Mouse (Mus musculus): ENCODE results near the gene Pin4. TPM values are rescaled to one million over a fixed set of nuclear protein-coding genes. Genes with fewer than 3 reads are reported as not detected.

Gene Pin4
- polyA plus RNA-seq (2014; fragmentation: Nextera tagmentation; extraction: Ambion mirVana), result 59.3 and 79.6 TPM in 2 replicates

GRCm38 (mm10) chrX:102119042-102119864 is at the start of gene Pin4:
TSS of gene Pin4 (plus strand) at chrX:102119447.
- no peaks in the 10 kb centered on the region for H3K27me3 ChIP-seq (replicated peaks; ENCODE audit: control insufficient read depth, insufficient read depth, low read length)
- peak within 1 kb of the TSS; percentile 54 for H3K4me3 ChIP-seq (ENCODE audit: low read depth, low read length)
- peak; percentile 98 for DNase-seq (ENCODE audit: low spot score)
- H3K4me1 ChIP-seq (ENCODE audit: control insufficient read depth, insufficient read depth, low read length), result no peaks in the 10 kb centered on the region
- peak within 1 kb of the TSS; percentile 61 for H3K9ac ChIP-seq (ENCODE audit: low read length)
- peak within 1 kb of the TSS; percentile 74 for H3K27ac ChIP-seq (ENCODE audit: low read depth, low read length)
- peak within 1 kb of the TSS; percentile 57 for H3K4me2 ChIP-seq (ENCODE audit: low read length)
- ATAC-seq, result peak; percentile 97
- 25% methylated on average over 30 of the region's 30 CpGs for WGBS
- no peaks in the 10 kb centered on the region for H3K9me3 ChIP-seq (replicated peaks; ENCODE audit: control insufficient read depth, low read length)
- peaks cover 11% of the 10 kb centered on the region; the same call in 1 of the 2 replicates for H3K36me3 ChIP-seq (ENCODE audit: control insufficient read depth, insufficient read depth, low read length)

GRCm38 (mm10) chrX:102070591-102071471 is 48.4 kb upstream of the Pin4 start, which contains the start of gene Rtl5:
TSS of gene Rtl5 (minus strand) at chrX:102071304.
- H3K9ac ChIP-seq (ENCODE audit: low read length), result peak within 1 kb of the TSS; percentile 72
- H3K4me2 ChIP-seq (ENCODE audit: low read length), result peak within 1 kb of the TSS; percentile 58
- peaks cover 5% of the 10 kb centered on the region; the same call in 1 of the 2 replicates for H3K4me1 ChIP-seq (ENCODE audit: control insufficient read depth, insufficient read depth, low read length)
- H3K4me3 ChIP-seq (ENCODE audit: low read depth, low read length), result peak within 1 kb of the TSS; percentile 52
- peak within 1 kb of the TSS; percentile 77 for H3K27ac ChIP-seq (ENCODE audit: low read depth, low read length)
- H3K9me3 ChIP-seq (replicated peaks; ENCODE audit: control insufficient read depth, low read length), result no peaks in the 10 kb centered on the region
- 27% methylated on average over 61 of the region's 61 CpGs for WGBS
- ATAC-seq (peak; percentile 96), DNase-seq (ENCODE audit: low spot score) (peak; percentile 95)
- H3K27me3 ChIP-seq (replicated peaks; ENCODE audit: control insufficient read depth, insufficient read depth, low read length), result no peaks in the 10 kb centered on the region
- peaks cover 4% of the 10 kb centered on the region; the same call in 1 of the 2 replicates for H3K36me3 ChIP-seq (ENCODE audit: control insufficient read depth, insufficient read depth, low read length)

GRCm38 (mm10) chrX:102071517-102071916 is 47.7 kb upstream of the Pin4 start:
- Histone ChIP-seq H3K36me3 (ENCODE audit: control insufficient read depth, insufficient read depth, low read length) (peaks cover 4% of the 10 kb centered on the region; the same call in 1 of the 2 replicates), H3K9me3 (replicated peaks; ENCODE audit: control insufficient read depth, low read length) (no peaks in the 10 kb centered on the region), H3K27ac (ENCODE audit: low read depth, low read length) (peak overlapping the region; percentile 77), H3K4me3 (ENCODE audit: low read depth, low read length) (peak overlapping the region; percentile 52), H3K4me2 (ENCODE audit: low read length) (peak overlapping the region; percentile 58), H3K4me1 (ENCODE audit: control insufficient read depth, insufficient read depth, low read length) (peaks cover 5% of the 10 kb centered on the region; the same call in 1 of the 2 replicates), H3K27me3 (replicated peaks; ENCODE audit: control insufficient read depth, insufficient read depth, low read length) (no peaks in the 10 kb centered on the region), H3K9ac (ENCODE audit: low read length) (peak overlapping the region; percentile 50; the same call in 1 of the 2 replicates)
- peak; percentile 30 for ATAC-seq
- DNase-seq (ENCODE audit: low spot score), result no peak
- 35% methylated on average over 2 of the region's 2 CpGs for WGBS

GRCm38 (mm10) chrX:102073605-102074325 is 45.5 kb upstream of the Pin4 start:
- WGBS, result 86% methylated on average over 14 of the region's 14 CpGs

GRCm38 (mm10) chrX:102074435-102074834 is 44.8 kb upstream of the Pin4 start:
- H3K4me3 ChIP-seq (ENCODE audit: low read depth, low read length), result no peak overlapping the region
- H3K27me3 ChIP-seq (replicated peaks; ENCODE audit: control insufficient read depth, insufficient read depth, low read length), result no peaks in the 10 kb centered on the region
- WGBS, result 68% methylated on average over 5 of the region's 5 CpGs
- H3K9me3 ChIP-seq (replicated peaks; ENCODE audit: control insufficient read depth, low read length), result no peaks in the 10 kb centered on the region
- H3K36me3 ChIP-seq (ENCODE audit: control insufficient read depth, insufficient read depth, low read length), result no peaks in the 10 kb centered on the region
- H3K4me2 ChIP-seq (ENCODE audit: low read length), result no peak overlapping the region
- ATAC-seq (no peak), DNase-seq (ENCODE audit: low spot score) (no peak)
- peaks cover 5% of the 10 kb centered on the region; the same call in 1 of the 2 replicates for H3K4me1 ChIP-seq (ENCODE audit: control insufficient read depth, insufficient read depth, low read length)
- H3K27ac ChIP-seq (ENCODE audit: low read depth, low read length), result no peak overlapping the region
- no peak overlapping the region for H3K9ac ChIP-seq (ENCODE audit: low read length)

More at GRCm38 (mm10) chrX:102073605-102074325, 45.5 kb upstream of the Pin4 start:
- H3K4me3 ChIP-seq (ENCODE audit: low read depth, low read length), result no peak overlapping the region
- no peak overlapping the region for H3K27ac ChIP-seq (ENCODE audit: low read depth, low read length)
- ATAC-seq (no peak), DNase-seq (ENCODE audit: low spot score) (no peak)
- peaks cover 5% of the 10 kb centered on the region; the same call in 1 of the 2 replicates for H3K4me1 ChIP-seq (ENCODE audit: control insufficient read depth, insufficient read depth, low read length)
- H3K9me3 ChIP-seq (replicated peaks; ENCODE audit: control insufficient read depth, low read length), result no peaks in the 10 kb centered on the region
- no peak overlapping the region for H3K4me2 ChIP-seq (ENCODE audit: low read length)
- no peaks in the 10 kb centered on the region for H3K27me3 ChIP-seq (replicated peaks; ENCODE audit: control insufficient read depth, insufficient read depth, low read length)
- H3K36me3 ChIP-seq (ENCODE audit: control insufficient read depth, insufficient read depth, low read length), result no peaks in the 10 kb centered on the region
- no peak overlapping the region for H3K9ac ChIP-seq (ENCODE audit: low read length)

- no peak for DNase-seq (ENCODE audit: low spot score)
- no peaks in the 10 kb centered on the region for H3K27me3 ChIP-seq (replicated peaks; ENCODE audit: control insufficient read depth, insufficient read depth, low read length)
Observed at GRCm38 (mm10) chrX:102075158-102075557, 44.1 kb upstream of the Pin4 start.

GRCm38 (mm10) chrX:102076886-102077765 is 42.1 kb upstream of the Pin4 start:
- Histone ChIP-seq H3K27ac (ENCODE audit: low read depth, low read length) (no peak overlapping the region), H3K4me3 (ENCODE audit: low read depth, low read length) (no peak overlapping the region), H3K27me3 (replicated peaks; ENCODE audit: control insufficient read depth, insufficient read depth, low read length) (no peaks in the 10 kb centered on the region), H3K9me3 (replicated peaks; ENCODE audit: control insufficient read depth, low read length) (no peaks in the 10 kb centered on the region), H3K9ac (ENCODE audit: low read length) (no peak overlapping the region), H3K36me3 (ENCODE audit: control insufficient read depth, insufficient read depth, low read length) (no peaks in the 10 kb centered on the region), H3K4me2 (ENCODE audit: low read length) (no peak overlapping the region), H3K4me1 (ENCODE audit: control insufficient read depth, insufficient read depth, low read length) (peaks cover 8% of the 10 kb centered on the region)
- no peak for DNase-seq (ENCODE audit: low spot score)
- no peak for ATAC-seq
- 84% methylated on average over 7 of the region's 7 CpGs for WGBS

More at GRCm38 (mm10) chrX:102075158-102075557, 44.1 kb upstream of the Pin4 start:
- no peak for ATAC-seq
- Histone ChIP-seq H3K27ac (ENCODE audit: low read depth, low read length) (no peak overlapping the region), H3K36me3 (ENCODE audit: control insufficient read depth, insufficient read depth, low read length) (no peaks in the 10 kb centered on the region), H3K4me3 (ENCODE audit: low read depth, low read length) (no peak overlapping the region), H3K9ac (ENCODE audit: low read length) (no peak overlapping the region), H3K4me1 (ENCODE audit: control insufficient read depth, insufficient read depth, low read length) (peaks cover 5% of the 10 kb centered on the region; the same call in 1 of the 2 replicates), H3K9me3 (replicated peaks; ENCODE audit: control insufficient read depth, low read length) (no peaks in the 10 kb centered on the region), H3K4me2 (ENCODE audit: low read length) (no peak overlapping the region)
- WGBS, result 85% methylated on average over 4 of the region's 4 CpGs

Data from forebrain, embryonic 14.5 days (tissue).